ENCODE assay signal across 14 mouse cellular contexts in the genomic region with DNA sequence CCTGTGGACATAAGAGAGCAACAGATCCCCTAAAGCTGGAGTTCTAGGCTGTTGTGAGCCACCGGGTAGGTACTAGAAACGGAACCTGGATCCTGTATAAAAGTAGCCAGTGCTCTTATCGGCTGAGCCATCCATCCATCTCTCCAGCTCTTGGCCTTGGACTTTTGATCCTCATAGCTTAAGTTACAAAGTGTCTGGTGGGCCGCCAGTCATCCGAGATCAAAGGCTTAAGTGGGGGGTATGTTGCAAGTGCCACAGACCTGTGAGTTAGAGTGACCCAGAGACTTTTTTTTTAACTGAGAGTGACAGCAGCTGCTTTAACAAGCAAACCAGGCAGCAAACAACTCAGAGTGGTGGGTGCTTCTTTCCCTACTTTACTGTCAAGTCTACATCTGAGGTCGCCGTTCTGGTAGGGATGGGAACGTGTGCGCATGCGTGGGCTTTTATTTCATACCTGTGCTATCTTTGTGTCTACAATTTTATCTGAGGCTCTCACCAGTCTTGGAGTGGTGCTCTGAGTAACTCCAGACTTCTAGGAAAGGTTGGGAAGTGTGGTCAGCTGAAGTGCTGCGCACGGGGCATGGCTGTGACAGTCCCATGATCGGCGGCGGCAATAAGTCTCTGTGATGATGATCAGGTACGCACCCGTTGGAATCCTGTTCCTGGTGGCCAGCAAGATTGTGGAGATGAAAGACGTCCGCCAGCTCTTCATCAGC. TPM values are rescaled to one million over a fixed set of nuclear protein-coding genes. Genes with fewer than 3 reads are reported as not detected.
DNase-seq lines count a peak whose midpoint lies in the region; ATAC-seq and TF ChIP-seq lines count a peak whose summit lies in the region.
"Had no signal": no experiment of that assay in that cellular context is flagged by ENCODE, and none has a peak within 500 bp of the region (broad histone marks: within the 10 kb centered on the region; RNA-seq: fewer than 3 reads in every experiment).

No protein-coding gene starts in this region.

- peak overlapping the region; percentile 35 for H3K27ac ChIP-seq in heart, embryonic 12.5 days (ENCODE audit: poor library complexity, severe bottlenecking)
- H3K27ac ChIP-seq in intestine, embryonic 16.5 days (ENCODE audit: low read length) = no peak overlapping the region
- H3K27ac ChIP-seq in liver, postnatal 0 days (ENCODE audit: low read depth) = 0 out of 2 replicates have a peak overlapping the region, but pooled peaks have one; percentile 1
- H3K27ac ChIP-seq in neural tube, embryonic 15.5 days (replicated peaks) = no peak overlapping the region
- H3K27ac ChIP-seq: neural tube, embryonic 13.5 days had no signal

- 0 out of 2 replicates have a peak, but pooled peaks have one; percentile 18 for ATAC-seq in heart, embryonic 12.5 days (ENCODE audit: insufficient number of reproducible peaks, low FRiP score)
- ATAC-seq in intestine, embryonic 16.5 days = peak; percentile 49; the same call in 1 of the 2 replicates
- peak; percentile 24; the same call in 1 of the 2 replicates for ATAC-seq in liver, postnatal 0 days
- no peak for ATAC-seq in granulocyte monocyte progenitor cell, adult 5-6 weeks (replicated peaks; ENCODE audit: poor library complexity, severe bottlenecking)
- no peak for ATAC-seq in neural tube, embryonic 15.5 days (ENCODE audit: low FRiP score)

- no peak for TF ChIP-seq CTCF in liver, postnatal 0 days (IDR thresholded peaks at IDR 0.05; ENCODE audit: low read depth)

- H3K36me3 ChIP-seq in heart, embryonic 12.5 days = peaks cover 55% of the 10 kb centered on the region
- H3K36me3 ChIP-seq in intestine, embryonic 16.5 days (ENCODE audit: control insufficient read depth, insufficient read depth, low read length) = 0 out of 2 replicates have a peak, but pooled peaks cover 8% of the 10 kb centered on the region
- peaks cover 70% of the 10 kb centered on the region for H3K36me3 ChIP-seq in liver, postnatal 0 days (replicated peaks; ENCODE audit: insufficient read depth, low read length)
- H3K36me3 ChIP-seq in neural tube, embryonic 15.5 days = no peaks in the 10 kb centered on the region

- peak overlapping the region; percentile 25 for H3K4me3 ChIP-seq in heart, embryonic 12.5 days
- no peak overlapping the region for H3K4me3 ChIP-seq in intestine, embryonic 16.5 days (ENCODE audit: low read length)
- H3K4me3 ChIP-seq in liver, postnatal 0 days (ENCODE audit: low read depth, low read length) = peak overlapping the region; percentile 19; the same call in 1 of the 2 replicates
- H3K4me3 ChIP-seq in neural tube, embryonic 15.5 days (replicated peaks) = no peak overlapping the region
- H3K4me3 ChIP-seq: neural tube, embryonic 13.5 days had no signal

- no peaks in the 10 kb centered on the region for H3K27me3 ChIP-seq in heart, embryonic 12.5 days (replicated peaks)
- no peaks in the 10 kb centered on the region for H3K27me3 ChIP-seq in intestine, embryonic 16.5 days (replicated peaks; ENCODE audit: control insufficient read depth, insufficient read depth, low read length)
- H3K27me3 ChIP-seq in liver, postnatal 0 days (ENCODE audit: insufficient read depth, low read length) = no peaks in the 10 kb centered on the region
- no peaks in the 10 kb centered on the region for H3K27me3 ChIP-seq in neural tube, embryonic 15.5 days (replicated peaks)
- H3K27me3 ChIP-seq: neural tube, embryonic 13.5 days had no signal

- no peak for TF ChIP-seq EP300 in liver, postnatal 0 days (IDR thresholded peaks at IDR 0.05; ENCODE audit: low read depth)

- H3K4me2 ChIP-seq in heart, embryonic 12.5 days = peak overlapping the region; percentile 53
- H3K4me2 ChIP-seq in intestine, embryonic 16.5 days (ENCODE audit: low read depth, low read length) = no peak overlapping the region
- peak overlapping the region; percentile 38 for H3K4me2 ChIP-seq in liver, postnatal 0 days (ENCODE audit: low read depth, low read length)
- H3K4me2 ChIP-seq in neural tube, embryonic 15.5 days = no peak overlapping the region
- H3K4me2 ChIP-seq: neural tube, embryonic 13.5 days had no signal

- H3K4me1 ChIP-seq in heart, embryonic 12.5 days (replicated peaks) = peaks cover 18% of the 10 kb centered on the region
- peaks cover 10% of the 10 kb centered on the region for H3K4me1 ChIP-seq in intestine, embryonic 16.5 days (ENCODE audit: control insufficient read depth, insufficient read depth, low read length)
- peaks cover 6% of the 10 kb centered on the region; the same call in 1 of the 2 replicates for H3K4me1 ChIP-seq in liver, postnatal 0 days (ENCODE audit: insufficient read depth)
- H3K4me1 ChIP-seq in neural tube, embryonic 15.5 days = no peaks in the 10 kb centered on the region
- H3K4me1 ChIP-seq: neural tube, embryonic 13.5 days had no signal

- peak overlapping the region; percentile 13; the same call in 1 of the 2 replicates for H3K9ac ChIP-seq in heart, embryonic 12.5 days
- H3K9ac ChIP-seq in intestine, embryonic 16.5 days (ENCODE audit: low read depth, low read length) = no peak overlapping the region
- H3K9ac ChIP-seq in liver, postnatal 0 days (replicated peaks) = no peak overlapping the region
- no peak overlapping the region for H3K9ac ChIP-seq in neural tube, embryonic 15.5 days (replicated peaks)
- H3K9ac ChIP-seq: neural tube, embryonic 13.5 days had no signal

- WGBS in heart, embryonic 12.5 days = 49% methylated on average over 19 of the region's 19 CpGs
- WGBS in intestine, embryonic 16.5 days = 79% methylated on average over 19 of the region's 19 CpGs
- whole genome bisulfite sequencing in liver, postnatal 0 days (ENCODE audit: insufficient replicate concordance) = 80% methylated on average over 19 of the region's 19 CpGs
- WGBS in neural tube, embryonic 15.5 days = 92% methylated on average over 19 of the region's 19 CpGs

- no peaks in the 10 kb centered on the region for H3K9me3 ChIP-seq in heart, embryonic 12.5 days (replicated peaks)
- H3K9me3 ChIP-seq in intestine, embryonic 16.5 days (ENCODE audit: control insufficient read depth, low read length) = no peaks in the 10 kb centered on the region
- H3K9me3 ChIP-seq in liver, postnatal 0 days (ENCODE audit: low read length) = no peaks in the 10 kb centered on the region
- no peaks in the 10 kb centered on the region for H3K9me3 ChIP-seq in neural tube, embryonic 15.5 days (replicated peaks)
- H3K9me3 ChIP-seq: neural tube, embryonic 13.5 days had no signal

- DNase-seq in heart, adult 9 months (ENCODE audit: low spot score in 2 of 2) = no peak
- no peak for DNase-seq in liver, postnatal 0 days
- peak; percentile 71 for DNase-seq in lung, postnatal 36 days
- no peak for DNase-seq in embryo, embryonic 9.5 days (ENCODE audit: extremely low spot score)
- DNase-seq: B cell, adult 2 months; cerebellum, postnatal 25 days; heart, adult 18-20 months; kidney, adult 11 months; kidney, postnatal 14 days had no signal

RNA-seq across cellular contexts. Expression of a gene that starts 12.0 kb away (rescaled TPM):
- 50.8 and 52.0 TPM in 2 replicates for polyA plus RNA-seq in heart, embryonic 12.5 days (2016; fragmentation: Nextera tagmentation; extraction: Ambion mirVana)
- 44.5 and 49.0 TPM in 2 replicates for polyA plus RNA-seq in intestine, embryonic 16.5 days (2015; fragmentation: Nextera tagmentation; extraction: Ambion mirVana)
- polyA plus RNA-seq in liver, postnatal 0 days (2015; fragmentation: Nextera tagmentation; extraction: Ambion mirVana) = 43.9 and 44.8 TPM in 2 replicates
- total RNA-seq in granulocyte monocyte progenitor cell, adult 5-6 weeks (2014; fragmentation: Nextera tagmentation) = 110 and 118 TPM in 2 replicates
- 46.4 and 47.2 TPM in 2 replicates for total RNA-seq in granulocyte monocyte progenitor cell, adult 5-6 weeks (2017)
- polyA plus RNA-seq in neural tube, embryonic 15.5 days (2015; fragmentation: Nextera tagmentation; extraction: Ambion mirVana) = 8.7 and 20.5 TPM in 2 replicates

RNA-seq across cellular contexts. Expression of a gene that starts 22.5 kb away (rescaled TPM):
- polyA plus RNA-seq in heart, embryonic 12.5 days (2016; fragmentation: Nextera tagmentation; extraction: Ambion mirVana) = 97.4 and 103 TPM in 2 replicates
- polyA plus RNA-seq in intestine, embryonic 16.5 days (2015; fragmentation: Nextera tagmentation; extraction: Ambion mirVana) = 68.9 and 72.3 TPM in 2 replicates
- 15.9 and 18.4 TPM in 2 replicates for polyA plus RNA-seq in liver, postnatal 0 days (2015; fragmentation: Nextera tagmentation; extraction: Ambion mirVana)
- 36.8 and 50.4 TPM in 2 replicates for total RNA-seq in granulocyte monocyte progenitor cell, adult 5-6 weeks (2014; fragmentation: Nextera tagmentation)
- total RNA-seq in granulocyte monocyte progenitor cell, adult 5-6 weeks (2017) = 47.0 and 63.5 TPM in 2 replicates
- 139 and 156 TPM in 2 replicates for polyA plus RNA-seq in neural tube, embryonic 15.5 days (2015; fragmentation: Nextera tagmentation; extraction: Ambion mirVana)

RNA-seq across cellular contexts. Expression of a gene that starts 23.4 kb away (rescaled TPM):
- 37.6 and 37.8 TPM in 2 replicates for polyA plus RNA-seq in heart, embryonic 12.5 days (2016; fragmentation: Nextera tagmentation; extraction: Ambion mirVana)
- polyA plus RNA-seq in intestine, embryonic 16.5 days (2015; fragmentation: Nextera tagmentation; extraction: Ambion mirVana) = 20.3 and 22.3 TPM in 2 replicates
- 7.4 and 8.7 TPM in 2 replicates for polyA plus RNA-seq in liver, postnatal 0 days (2015; fragmentation: Nextera tagmentation; extraction: Ambion mirVana)
- 8.1 and 10.5 TPM in 2 replicates for total RNA-seq in granulocyte monocyte progenitor cell, adult 5-6 weeks (2014; fragmentation: Nextera tagmentation)
- 9.3 and 11.0 TPM in 2 replicates for total RNA-seq in granulocyte monocyte progenitor cell, adult 5-6 weeks (2017)
- 48.4 and 50.4 TPM in 2 replicates for polyA plus RNA-seq in neural tube, embryonic 15.5 days (2015; fragmentation: Nextera tagmentation; extraction: Ambion mirVana)

RNA-seq across cellular contexts. Expression of a gene that starts 49.5 kb away (rescaled TPM):
- 10.8 and 11.8 TPM in 2 replicates for polyA plus RNA-seq in heart, embryonic 12.5 days (2016; fragmentation: Nextera tagmentation; extraction: Ambion mirVana)
- polyA plus RNA-seq in intestine, embryonic 16.5 days (2015; fragmentation: Nextera tagmentation; extraction: Ambion mirVana) = 10.3 and 11.5 TPM in 2 replicates
- polyA plus RNA-seq in liver, postnatal 0 days (2015; fragmentation: Nextera tagmentation; extraction: Ambion mirVana) = 4.3 and 5.0 TPM in 2 replicates
- 9.6 and 14.6 TPM in 2 replicates for total RNA-seq in granulocyte monocyte progenitor cell, adult 5-6 weeks (2014; fragmentation: Nextera tagmentation)
- 3.4 and 11.9 TPM in 2 replicates for total RNA-seq in granulocyte monocyte progenitor cell, adult 5-6 weeks (2017)
- 5.0 and 8.4 TPM in 2 replicates for polyA plus RNA-seq in neural tube, embryonic 15.5 days (2015; fragmentation: Nextera tagmentation; extraction: Ambion mirVana)

RNA-seq across cellular contexts. Expression of a gene that starts 55.0 kb away (rescaled TPM):
- 208 and 210 TPM in 2 replicates for polyA plus RNA-seq in heart, embryonic 12.5 days (2016; fragmentation: Nextera tagmentation; extraction: Ambion mirVana)
- 266 and 271 TPM in 2 replicates for polyA plus RNA-seq in intestine, embryonic 16.5 days (2015; fragmentation: Nextera tagmentation; extraction: Ambion mirVana)
- 151 and 153 TPM in 2 replicates for polyA plus RNA-seq in liver, postnatal 0 days (2015; fragmentation: Nextera tagmentation; extraction: Ambion mirVana)
- 141 and 168 TPM in 2 replicates for total RNA-seq in granulocyte monocyte progenitor cell, adult 5-6 weeks (2014; fragmentation: Nextera tagmentation)
- total RNA-seq in granulocyte monocyte progenitor cell, adult 5-6 weeks (2017) = 102 and 128 TPM in 2 replicates
- 412 and 431 TPM in 2 replicates for polyA plus RNA-seq in neural tube, embryonic 15.5 days (2015; fragmentation: Nextera tagmentation; extraction: Ambion mirVana)

Comparison
In these comparisons a context has a peak if more than half of its experiments do, and no peak if none do; other contexts are left out.
1. ATAC-seq: peak in heart, embryonic 12.5 days (single experiment), intestine, embryonic 16.5 days (single experiment) and liver, postnatal 0 days (single experiment); none in granulocyte monocyte progenitor cell, adult 5-6 weeks (single experiment) and neural tube, embryonic 15.5 days (single experiment).
2. H3K27ac ChIP-seq: peak in heart, embryonic 12.5 days (single experiment) and liver, postnatal 0 days (single experiment); none in intestine, embryonic 16.5 days (single experiment) and neural tube, embryonic 15.5 days (single experiment).
3. H3K4me2 ChIP-seq: peak in heart, embryonic 12.5 days (single experiment) and liver, postnatal 0 days (single experiment); none in intestine, embryonic 16.5 days (single experiment) and neural tube, embryonic 15.5 days (single experiment).
4. H3K4me3 ChIP-seq: peak in heart, embryonic 12.5 days (single experiment) and liver, postnatal 0 days (single experiment); none in intestine, embryonic 16.5 days (single experiment) and neural tube, embryonic 15.5 days (single experiment).